ENCODE assay signal across 12 mouse cellular contexts in genomic region chr15:80563634-80564208, GRCm38 (mm10). TPM values are rescaled to one million over a fixed set of nuclear protein-coding genes. Genes with fewer than 3 reads are reported as not detected.
DNase-seq lines count a peak whose midpoint lies in the region; ATAC-seq and TF ChIP-seq lines count a peak whose summit lies in the region.
"Had no signal": no experiment of that assay in that cellular context is flagged by ENCODE, and none has a peak within 500 bp of the region (broad histone marks: within the 10 kb centered on the region; RNA-seq: fewer than 3 reads in every experiment).

No protein-coding gene starts in this region.

- H3K9me3 ChIP-seq in limb, embryonic 11.5 days (ENCODE audit: control insufficient read depth, low read length): no peaks in the 10 kb centered on the region
- no peaks in the 10 kb centered on the region for H3K9me3 ChIP-seq in limb, embryonic 10.5 days (replicated peaks)
- H3K9me3 ChIP-seq in hindbrain, embryonic 13.5 days: no peaks in the 10 kb centered on the region
- H3K9me3 ChIP-seq in hindbrain, embryonic 14.5 days (ENCODE audit: control insufficient read depth, low read length): no peaks in the 10 kb centered on the region
- H3K9me3 ChIP-seq: lung, embryonic 15.5 days; neural tube, embryonic 15.5 days had no signal

- H3K4me2 ChIP-seq in limb, embryonic 11.5 days (ENCODE audit: low read depth, severe bottlenecking): no peak overlapping the region
- H3K4me2 ChIP-seq in hindbrain, embryonic 13.5 days: no peak overlapping the region
- no peak overlapping the region for H3K4me2 ChIP-seq in hindbrain, embryonic 14.5 days (replicated peaks)
- H3K4me2 ChIP-seq: lung, embryonic 15.5 days; neural tube, embryonic 15.5 days had no signal

- ATAC-seq in limb, embryonic 11.5 days (ENCODE audit: insufficient number of reproducible peaks, low FRiP score, low TSS enrichment, low read depth): no peak
- ATAC-seq in monocyte, adult 5-6 weeks (replicated peaks; ENCODE audit: insufficient number of reproducible peaks, low FRiP score, low TSS enrichment, poor library complexity, severe bottlenecking): peak; percentile 54
- no peak for ATAC-seq in hindbrain, embryonic 13.5 days (ENCODE audit: low FRiP score)
- no peak for ATAC-seq in hindbrain, embryonic 14.5 days (ENCODE audit: low FRiP score)

- peak; percentile 44; the same call in 1 of the 2 replicates for TF ChIP-seq CTCF in cerebellum, adult 2 months (IDR thresholded peaks at IDR 0.05; ENCODE audit: borderline replicate concordance, insufficient read depth, low read depth, low read length)

- H3K9ac ChIP-seq in limb, embryonic 11.5 days (ENCODE audit: low read length): no peak overlapping the region
- no peak overlapping the region for H3K9ac ChIP-seq in hindbrain, embryonic 13.5 days
- no peak overlapping the region for H3K9ac ChIP-seq in hindbrain, embryonic 14.5 days
- H3K9ac ChIP-seq: lung, embryonic 15.5 days; neural tube, embryonic 15.5 days had no signal

- no peak overlapping the region for H3K4me3 ChIP-seq in cerebellum, adult 2 months (replicated peaks; ENCODE audit: insufficient read depth, low read depth, low read length)
- H3K4me3 ChIP-seq in limb, embryonic 11.5 days (ENCODE audit: low read depth, low read length): no peak overlapping the region
- H3K4me3 ChIP-seq in limb, embryonic 10.5 days: no peak overlapping the region
- no peak overlapping the region for H3K4me3 ChIP-seq in hindbrain, embryonic 13.5 days
- H3K4me3 ChIP-seq in hindbrain, embryonic 14.5 days (replicated peaks; ENCODE audit: low read length): no peak overlapping the region
- H3K4me3 ChIP-seq: lung, embryonic 15.5 days; neural tube, embryonic 15.5 days had no signal

- WGBS in cerebellum, adult 2 months: 97% methylated on average over 6 of the region's 6 CpGs
- WGBS in limb, embryonic 11.5 days: 91% methylated on average over 6 of the region's 6 CpGs
- 94% methylated on average over 6 of the region's 6 CpGs for WGBS in limb, embryonic 10.5 days
- WGBS in hindbrain, embryonic 13.5 days: 93% methylated on average over 6 of the region's 6 CpGs
- 95% methylated on average over 6 of the region's 6 CpGs for WGBS in hindbrain, embryonic 14.5 days

- H3K27me3 ChIP-seq in cerebellum, adult 2 months (ENCODE audit: control insufficient read depth, insufficient read depth, low read length): no peaks in the 10 kb centered on the region
- no peaks in the 10 kb centered on the region for H3K27me3 ChIP-seq in limb, embryonic 11.5 days (ENCODE audit: control insufficient read depth, insufficient read depth, low read length)
- H3K27me3 ChIP-seq in limb, embryonic 10.5 days (ENCODE audit: low read depth, poor library complexity, severe bottlenecking): no peaks in the 10 kb centered on the region
- H3K27me3 ChIP-seq in hindbrain, embryonic 13.5 days: no peaks in the 10 kb centered on the region
- no peaks in the 10 kb centered on the region for H3K27me3 ChIP-seq in hindbrain, embryonic 14.5 days (ENCODE audit: control insufficient read depth, insufficient read depth, low read length)
- H3K27me3 ChIP-seq: neural tube, embryonic 15.5 days had no signal

- no peak for TF ChIP-seq POLR2A in cerebellum, adult 2 months (IDR thresholded peaks at IDR 0.05; ENCODE audit: borderline replicate concordance, insufficient read depth, low read length)

- no peak overlapping the region for H3K27ac ChIP-seq in cerebellum, adult 2 months (ENCODE audit: insufficient read depth, low read length)
- no peak overlapping the region for H3K27ac ChIP-seq in limb, embryonic 11.5 days (replicated peaks; ENCODE audit: low read depth, low read length)
- H3K27ac ChIP-seq in limb, embryonic 10.5 days: no peak overlapping the region
- no peak overlapping the region for H3K27ac ChIP-seq in hindbrain, embryonic 13.5 days
- no peak overlapping the region for H3K27ac ChIP-seq in hindbrain, embryonic 14.5 days
- H3K27ac ChIP-seq: lung, embryonic 15.5 days; neural tube, embryonic 15.5 days had no signal

- H3K36me3 ChIP-seq in limb, embryonic 11.5 days (ENCODE audit: control insufficient read depth, insufficient read depth, low read length): no peaks in the 10 kb centered on the region
- no peaks in the 10 kb centered on the region for H3K36me3 ChIP-seq in limb, embryonic 10.5 days
- no peaks in the 10 kb centered on the region for H3K36me3 ChIP-seq in hindbrain, embryonic 13.5 days
- H3K36me3 ChIP-seq in hindbrain, embryonic 14.5 days (replicated peaks; ENCODE audit: control insufficient read depth, insufficient read depth): no peaks in the 10 kb centered on the region
- H3K36me3 ChIP-seq: lung, embryonic 15.5 days; neural tube, embryonic 15.5 days had no signal

- DNase-seq in cerebellum, adult 2 months: no peak
- no peak for DNase-seq in cerebellum, adult 9-11 months
- peak; percentile 27 for DNase-seq in limb, embryonic 11.5 days (ENCODE audit: low spot score)
- no peak for DNase-seq in limb, embryonic 10.5 days (ENCODE audit: low spot score)
- DNase-seq in R1 (ENCODE audit: low read depth, low spot score): peak; percentile 44
- DNase-seq in hindbrain, embryonic 14.5 days (ENCODE audit: low spot score): no peak
- DNase-seq: adrenal gland, postnatal 14 days had no signal

- H3K4me1 ChIP-seq in cerebellum, adult 2 months (ENCODE audit: control insufficient read depth, insufficient read depth, low read length): peaks cover 2% of the 10 kb centered on the region; the same call in 1 of the 2 replicates
- no peaks in the 10 kb centered on the region for H3K4me1 ChIP-seq in limb, embryonic 11.5 days (ENCODE audit: control insufficient read depth, insufficient read depth, low read length)
- 0 out of 2 replicates have a peak, but pooled peaks cover 7% of the 10 kb centered on the region for H3K4me1 ChIP-seq in limb, embryonic 10.5 days
- no peaks in the 10 kb centered on the region for H3K4me1 ChIP-seq in hindbrain, embryonic 13.5 days (replicated peaks)
- H3K4me1 ChIP-seq in hindbrain, embryonic 14.5 days (replicated peaks; ENCODE audit: control insufficient read depth, insufficient read depth, low read length): no peaks in the 10 kb centered on the region
- H3K4me1 ChIP-seq: neural tube, embryonic 15.5 days had no signal

RNA-seq across cellular contexts. Expression of gene Enthd1, which starts 1.2 kb away (rescaled TPM):
- not detected in 2 replicates for polyA plus RNA-seq in cerebellum, adult 2 months (2012; rRNA removed)
- polyA plus RNA-seq in limb, embryonic 11.5 days (2014; fragmentation: Nextera tagmentation; extraction: Ambion mirVana): not detected in 2 replicates
- not detected in 2 replicates for polyA plus RNA-seq in limb, embryonic 10.5 days (2016; fragmentation: Nextera tagmentation; extraction: Ambion mirVana)
- total RNA-seq in monocyte, adult 5-6 weeks (2017): not detected in 3 replicates
- polyA plus RNA-seq in hindbrain, embryonic 13.5 days (2015; fragmentation: Nextera tagmentation; extraction: Ambion mirVana): not detected in 2 replicates
- polyA plus RNA-seq in hindbrain, embryonic 14.5 days (2014; fragmentation: Nextera tagmentation; extraction: Ambion mirVana): not detected in 2 replicates
- total RNA-seq: adrenal gland, postnatal 14 days had no signal
- polyA plus RNA-seq: heart, postnatal 0 days; lung, embryonic 15.5 days; neural tube, embryonic 15.5 days had no signal

RNA-seq across cellular contexts. Expression of gene Grap2, which starts 8.7 kb away (rescaled TPM):
- 0.08 and 0.16 TPM in 2 replicates for polyA plus RNA-seq in cerebellum, adult 2 months (2012; rRNA removed)
- polyA plus RNA-seq in limb, embryonic 11.5 days (2014; fragmentation: Nextera tagmentation; extraction: Ambion mirVana): 3.8 and 4.0 TPM in 2 replicates
- 0.45 and 1.3 TPM in 2 replicates for polyA plus RNA-seq in limb, embryonic 10.5 days (2016; fragmentation: Nextera tagmentation; extraction: Ambion mirVana)
- 25.6 to 67.0 TPM (median 29.1 TPM) in 3 replicates for total RNA-seq in monocyte, adult 5-6 weeks (2017)
- 0.97 and 1.3 TPM in 2 replicates for polyA plus RNA-seq in hindbrain, embryonic 13.5 days (2015; fragmentation: Nextera tagmentation; extraction: Ambion mirVana)
- polyA plus RNA-seq in hindbrain, embryonic 14.5 days (2014; fragmentation: Nextera tagmentation; extraction: Ambion mirVana): 0.23 and 0.26 TPM in 2 replicates

Comparison
In these comparisons a context has a peak if more than half of its experiments do, and no peak if none do; other contexts are left out.
1. DNase-seq: peak in limb, embryonic 11.5 days (single experiment) and R1 (single experiment); none in cerebellum, adult 2 months (0 of 2), cerebellum, adult 9-11 months (single experiment), limb, embryonic 10.5 days (single experiment) and hindbrain, embryonic 14.5 days (single experiment).